Mouse (Mus musculus): Measurements from ENCODE around the gene Dnah1. TPM values are rescaled to one million over a fixed set of nuclear protein-coding genes. Genes with fewer than 3 reads are reported as not detected.

Dnah1 gene
- total RNA-seq (2023): 0.15 to 0.53 TPM (median 0.35 TPM) in 4 replicates

DNA sequence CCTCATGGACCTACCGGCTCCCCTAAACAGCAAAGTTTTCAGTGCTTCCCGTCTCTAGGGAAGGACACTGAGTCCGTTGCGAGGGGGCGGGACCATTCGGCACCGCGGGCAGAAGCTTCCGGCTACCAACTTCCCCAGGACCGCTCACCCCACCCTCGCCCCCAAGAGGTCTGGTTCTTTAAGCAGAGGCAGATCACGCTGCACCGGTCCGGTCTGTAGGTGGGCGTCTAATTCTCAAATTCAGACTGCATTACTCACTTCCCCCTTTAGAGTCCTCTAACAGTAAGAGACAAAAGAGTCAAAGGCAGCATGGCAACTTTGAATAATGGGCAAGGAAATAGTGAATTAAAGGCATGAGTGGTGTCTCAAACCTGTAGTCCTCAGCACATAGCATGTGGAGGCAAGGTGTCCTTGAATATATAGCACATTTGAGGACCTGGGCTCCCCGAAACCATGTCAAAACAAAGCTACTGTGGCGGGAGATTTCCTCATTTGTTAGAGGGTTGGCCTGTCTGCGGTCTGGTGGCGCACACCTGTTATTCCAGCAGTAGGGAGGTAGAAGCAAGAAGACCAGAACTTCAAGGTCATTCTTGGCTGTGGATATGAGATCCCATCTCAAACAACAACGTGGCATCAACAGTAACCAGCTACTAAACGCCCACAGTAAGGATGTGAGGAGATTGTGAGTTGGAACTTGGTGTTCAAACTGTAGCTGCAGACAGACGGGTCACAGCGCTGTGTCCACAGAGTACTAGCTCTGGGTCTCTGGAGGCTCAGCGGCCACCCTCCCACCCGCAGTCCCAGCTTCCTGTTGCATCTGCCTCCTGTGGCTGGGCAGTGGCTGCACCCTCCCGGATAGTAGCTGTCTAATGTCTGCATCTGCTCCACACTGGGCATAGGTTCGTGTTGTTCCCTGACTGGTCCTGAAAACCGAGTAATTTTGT is at the start of gene Dnah1:
Dnah1 (minus strand) TSS at position 48 of the 944 bp plus-strand sequence.

DNA sequence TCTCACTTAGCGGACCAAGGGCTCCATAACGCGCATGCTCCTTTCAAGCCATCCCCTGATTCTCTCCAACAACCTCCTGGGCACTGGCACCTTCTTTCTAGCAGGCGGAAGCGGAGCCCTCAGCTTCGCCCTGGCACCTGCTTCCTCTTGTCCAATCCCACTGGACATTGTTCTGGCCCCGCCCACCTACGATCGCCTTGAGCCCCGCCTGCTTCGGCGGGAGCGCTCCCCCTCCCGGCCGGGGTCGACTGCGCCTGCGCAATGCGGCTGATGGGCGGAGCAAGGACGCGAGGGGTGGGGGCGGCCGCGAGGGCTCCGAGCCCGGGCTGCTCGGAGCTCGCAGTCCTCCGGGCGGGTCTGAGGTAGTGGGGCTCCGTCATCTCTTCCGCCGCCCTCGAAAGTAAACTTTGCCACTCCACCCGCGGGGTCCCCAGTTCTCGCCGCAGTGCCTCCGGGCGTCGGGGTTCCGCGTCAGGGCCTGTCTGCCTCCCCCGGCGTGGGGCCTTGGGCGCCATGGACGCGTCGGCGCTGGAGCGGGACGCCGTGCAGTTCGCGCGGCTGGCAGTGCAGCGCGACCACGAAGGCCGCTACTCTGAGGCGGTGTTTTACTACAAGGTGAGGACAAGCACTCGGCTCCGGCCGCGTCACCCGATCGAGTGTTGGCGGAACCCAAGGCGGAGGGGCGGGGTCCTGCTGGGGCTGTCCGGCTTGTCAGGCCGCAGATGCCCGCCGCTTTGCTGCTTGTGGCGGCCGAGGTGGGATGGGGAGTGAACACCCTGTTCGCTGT is 12.9 kb upstream of the Dnah1 start, which contains the start of gene Capn7:
Capn7 (plus strand) TSS at position 270 of the 787 bp plus-strand sequence.

DNA sequence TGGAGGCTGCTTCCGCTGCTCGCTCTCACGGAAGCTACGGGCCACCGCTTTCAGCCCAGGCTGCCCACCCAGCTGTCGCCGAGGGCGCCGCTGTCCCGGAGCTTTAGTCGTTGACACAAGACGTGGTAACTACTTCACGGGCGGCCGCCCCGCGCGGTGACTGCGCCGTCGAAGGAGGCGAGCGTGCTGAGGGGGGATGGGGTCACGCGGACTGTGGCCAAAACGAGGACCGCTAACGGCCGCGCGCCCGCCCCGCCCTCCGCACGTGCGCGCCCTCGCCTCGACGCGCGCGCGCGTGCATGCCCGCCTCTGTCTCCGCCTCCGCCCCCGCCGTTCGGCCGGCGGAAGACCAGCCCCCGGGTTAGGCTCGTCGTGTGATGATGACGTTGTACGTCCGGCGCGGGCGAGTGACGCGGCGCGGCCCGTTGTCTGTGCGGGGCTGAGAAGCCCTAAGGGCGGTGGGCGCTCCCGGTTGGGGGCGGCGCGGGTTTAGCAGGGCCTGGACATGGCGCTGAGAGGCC is 72.6 kb downstream of the Dnah1 start, which contains the start of the genes Phf7 and Bap1:
Phf7 (minus strand) TSS at position 234 of the 521 bp plus-strand sequence.
Bap1 (plus strand) TSS at position 367 of the 521 bp plus-strand sequence.

DNA sequence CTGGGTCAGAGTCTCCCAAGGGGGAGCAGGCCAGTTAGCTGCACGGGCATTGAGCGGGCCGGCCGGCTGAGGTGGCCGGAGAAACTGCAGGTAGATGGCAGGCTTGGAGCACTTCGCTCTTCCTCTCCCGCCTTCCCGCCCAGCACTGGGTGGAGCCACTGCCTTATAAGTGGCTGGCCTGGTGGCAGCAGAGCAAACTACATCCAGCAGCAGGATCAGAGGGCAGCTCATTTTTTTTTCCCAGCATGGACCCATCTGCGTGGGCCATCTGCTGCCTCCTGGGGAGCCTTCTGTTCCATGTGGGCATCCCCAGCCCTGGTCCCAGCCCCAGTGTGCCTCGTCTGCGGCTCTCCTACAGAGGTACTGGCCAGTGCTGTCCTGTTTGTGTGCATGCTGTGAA is 106.0 kb downstream of the Dnah1 start, which contains the start of gene Sema3g:
Sema3g (plus strand) TSS at position 195 of the 400 bp plus-strand sequence.

DNA sequence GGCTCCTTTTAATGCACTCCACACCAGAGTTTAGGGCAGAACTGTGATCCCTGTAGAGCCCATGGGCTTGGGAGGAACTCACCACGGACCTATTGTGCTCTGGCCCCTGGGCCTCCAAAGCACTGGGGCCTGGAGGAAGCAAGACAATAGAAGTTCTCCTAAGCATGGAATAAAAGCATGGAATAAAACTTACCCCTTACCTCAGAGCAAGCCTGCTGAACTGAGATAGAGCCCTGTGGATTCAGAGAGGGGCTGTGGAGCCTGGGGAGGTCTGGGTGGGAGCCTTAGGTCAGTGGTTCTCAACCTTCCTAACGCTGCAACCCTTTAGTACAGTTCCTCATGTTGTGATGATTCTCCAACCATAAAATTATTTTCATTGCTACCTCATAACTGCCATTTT is 106.8 kb downstream of the Dnah1 start, which contains the start of gene Nisch:
Nisch (minus strand) TSS at position 101 of the 400 bp plus-strand sequence.

Other genes starting within 250 kb of the Dnah1 start
- 15.9 to 25.8 TPM (median 17.4 TPM) in 4 replicates for gene Smim4, start 194.9 kb downstream of the Dnah1 start, total RNA-seq (2023)
- 0.80 to 1.7 TPM (median 1.5 TPM) in 4 replicates for gene Nt5dc2, start 192.8 kb downstream of the Dnah1 start, total RNA-seq (2023)
- 0.33 to 2.9 TPM (median 0.94 TPM) in 3 of 4 replicates, not detected in the other for gene Stab1, start 155.3 kb downstream of the Dnah1 start, total RNA-seq (2023)
- 2.0 TPM in 1 of 4 replicates, not detected in the others for gene Tnnc1, start 115.6 kb downstream of the Dnah1 start, total RNA-seq (2023)
- gene Nisch, start 107.0 kb downstream of the Dnah1 start, total RNA-seq (2023): 318 to 343 TPM (median 336 TPM) in 4 replicates
- not detected in 4 replicates for gene Sema3g, start 106.0 kb downstream of the Dnah1 start, total RNA-seq (2023)
- 12.6 to 18.4 TPM (median 14.7 TPM) in 4 replicates for gene Phf7, start 72.6 kb downstream of the Dnah1 start, total RNA-seq (2023)
- 117 to 132 TPM (median 124 TPM) in 4 replicates for gene Bap1, start 72.4 kb downstream of the Dnah1 start, total RNA-seq (2023)
- 50.0 to 56.4 TPM (median 54.6 TPM) in 4 replicates for gene Capn7, start 12.7 kb upstream of the Dnah1 start, total RNA-seq (2023)
- 260 to 320 TPM (median 313 TPM) in 4 replicates for gene Sh3bp5, start 112.2 kb upstream of the Dnah1 start, total RNA-seq (2023)
- gene Eaf1, start 170.5 kb upstream of the Dnah1 start, total RNA-seq (2023): 29.7 to 37.5 TPM (median 31.8 TPM) in 4 replicates
- gene Mettl6, start 171.1 kb upstream of the Dnah1 start, total RNA-seq (2023): 32.2 to 40.3 TPM (median 36.3 TPM) in 4 replicates